Mouse (Mus musculus): ENCODE data around the gene Adgrl1.
"Not testable (repeated sequence)": the region's sequence is repeated elsewhere in the genome, so short reads cannot be mapped to it uniquely, and the experiment has no call there.

Adgrl1 gene

GRCm38 (mm10) chr8:83954749-83955105 lies 54.8 kb downstream of the Adgrl1 start:
- DNase-seq (ENCODE audit: low spot score in 2 of 2): no peak

GRCm38 (mm10) chr8:83955106-83955957 lies 55.4 kb downstream of the Adgrl1 start, which contains the start of the genes Gm10644 and Asf1b:
TSS of gene Gm10644 (minus strand) at chr8:83955205.
TSS of gene Asf1b (plus strand) at chr8:83955507.
- DNase-seq (ENCODE audit: low spot score in 2 of 2): peak; percentile 90 to 99

GRCm38 (mm10) chr8:83955958-83956218 lies 56.0 kb downstream of the Adgrl1 start:
- no peak for DNase-seq (ENCODE audit: low spot score in 2 of 2)

GRCm38 (mm10) chr8:83956789-83957188 lies 56.9 kb downstream of the Adgrl1 start:
- DNase-seq (ENCODE audit: low spot score in 2 of 2): peak; percentile 26 to 62

GRCm38 (mm10) chr8:83964015-83964765 lies 64.3 kb downstream of the Adgrl1 start:
- DNase-seq (ENCODE audit: low spot score in 2 of 2): no peak

GRCm38 (mm10) chr8:83967701-83968100 lies 67.8 kb downstream of the Adgrl1 start:
- DNase-seq (ENCODE audit: low spot score in 2 of 2): no peak

- DNase-seq (ENCODE audit: low spot score in 2 of 2): no peak
Observed at GRCm38 (mm10) chr8:83971121-83971520, 71.2 kb downstream of the Adgrl1 start.

- no peak for DNase-seq (ENCODE audit: low spot score in 2 of 2)
Observed at GRCm38 (mm10) chr8:83971661-83972060, 71.8 kb downstream of the Adgrl1 start.

- DNase-seq (ENCODE audit: low spot score in 2 of 2): peak; percentile 92 to 97
Observed at GRCm38 (mm10) chr8:83972150-83973120, 72.5 kb downstream of the Adgrl1 start, which contains the start of gene Prkaca. TSS of gene Prkaca (plus strand) at chr8:83972993.

- DNase-seq (ENCODE audit: low spot score in 2 of 2): no peak
Observed at GRCm38 (mm10) chr8:83973161-83974031, 73.5 kb downstream of the Adgrl1 start.

GRCm38 (mm10) chr8:83974521-83974920 lies 74.6 kb downstream of the Adgrl1 start:
- DNase-seq (ENCODE audit: low spot score in 2 of 2): no peak

- peak in 1 of 2 experiments; percentile 54 for DNase-seq (ENCODE audit: low spot score in 2 of 2)
Observed at GRCm38 (mm10) chr8:83976101-83976630, 76.3 kb downstream of the Adgrl1 start.

- DNase-seq (ENCODE audit: low spot score in 2 of 2): peak in 1 of 2 experiments; percentile 50
Observed at GRCm38 (mm10) chr8:83976779-83977350, 77.0 kb downstream of the Adgrl1 start.

GRCm38 (mm10) chr8:83977646-83978045 lies 77.7 kb downstream of the Adgrl1 start:
- DNase-seq (ENCODE audit: low spot score in 2 of 2): no peak

GRCm38 (mm10) chr8:83978200-83978599 lies 78.3 kb downstream of the Adgrl1 start:
- no peak for DNase-seq (ENCODE audit: low spot score in 2 of 2)

- DNase-seq (ENCODE audit: low spot score in 2 of 2): no peak
Observed at GRCm38 (mm10) chr8:83980250-83980649, 80.3 kb downstream of the Adgrl1 start.

- no peak for DNase-seq (ENCODE audit: low spot score in 2 of 2)
Observed at GRCm38 (mm10) chr8:83980845-83981244, 80.9 kb downstream of the Adgrl1 start.

GRCm38 (mm10) chr8:83981533-83981932 lies 81.6 kb downstream of the Adgrl1 start:
- DNase-seq (ENCODE audit: low spot score in 2 of 2): no peak

- no peak for DNase-seq (ENCODE audit: low spot score in 2 of 2)
Observed at GRCm38 (mm10) chr8:83982449-83982848, 82.5 kb downstream of the Adgrl1 start.

GRCm38 (mm10) chr8:83983222-83983621 lies 83.3 kb downstream of the Adgrl1 start:
- not testable (repeated sequence) for DNase-seq (ENCODE audit: low spot score in 2 of 2)
